Mouse (Mus musculus) layer of hippocampus, postnatal 14 days (tissue): ENCODE data around the gene Aqp9. TPM values are rescaled to one million over a fixed set of nuclear protein-coding genes. Genes with fewer than 3 reads are reported as not detected.
"Not testable (repeated sequence)": the region's sequence is repeated elsewhere in the genome, so short reads cannot be mapped to it uniquely, and the experiment has no call there.

ENCODE experiments used
- DNase-seq, 2 experiments: peaks; one replicate each; pipeline ENCODE4 v3.0.0; 2021 to 2022; ENCODE audit warnings: low spot score in 2 of 2, mixed read lengths in 1 of 2
- total RNA-seq, 2 experiments: library from RNA; stranded (reverse); gene quantifications; 2 replicates each; pipeline ENCODE4 v1.2.3; 2021

Aqp9 gene
- total RNA-seq, 2 experiments from 2014 or later, result 2.1 to 2.3 TPM

GRCm38 (mm10) chr9:71140205-71140604, 28.3 kb downstream of the Aqp9 start:
- no peak for DNase-seq

GRCm38 (mm10) chr9:71138936-71139335, 29.5 kb downstream of the Aqp9 start:
- DNase-seq, result no peak

GRCm38 (mm10) chr9:71137267-71137945, 31.1 kb downstream of the Aqp9 start:
- DNase-seq, result no peak

GRCm38 (mm10) chr9:71135073-71135472, 33.4 kb downstream of the Aqp9 start:
- DNase-seq, result no peak

GRCm38 (mm10) chr9:71133190-71133589, 35.3 kb downstream of the Aqp9 start:
- no peak for DNase-seq

GRCm38 (mm10) chr9:71131822-71132221, 36.7 kb downstream of the Aqp9 start:
- DNase-seq, result no peak

- peak; percentile 38 to 79 for DNase-seq
Observed at GRCm38 (mm10) chr9:71128911-71129310, 39.6 kb downstream of the Aqp9 start.

GRCm38 (mm10) chr9:71126205-71126604, 42.3 kb downstream of the Aqp9 start:
- DNase-seq, result peak in 1 of 2 experiments; percentile 49

GRCm38 (mm10) chr9:71123095-71123494, 45.4 kb downstream of the Aqp9 start:
- DNase-seq, result not testable (repeated sequence)

GRCm38 (mm10) chr9:71120924-71121323, 47.6 kb downstream of the Aqp9 start:
- no peak for DNase-seq

- no peak for DNase-seq
Observed at GRCm38 (mm10) chr9:71113166-71113565, 55.3 kb downstream of the Aqp9 start.

GRCm38 (mm10) chr9:71103521-71103920, 65.0 kb downstream of the Aqp9 start:
- no peak for DNase-seq

- no peak for DNase-seq
Observed at GRCm38 (mm10) chr9:71094066-71094465, 74.4 kb downstream of the Aqp9 start.

GRCm38 (mm10) chr9:71092038-71092437, 76.4 kb downstream of the Aqp9 start:
- DNase-seq, result peak in 1 of 2 experiments; percentile 68

GRCm38 (mm10) chr9:71079201-71079600, 89.3 kb downstream of the Aqp9 start:
- DNase-seq, result no peak

GRCm38 (mm10) chr9:71077251-71077825, 91.1 kb downstream of the Aqp9 start:
- DNase-seq, result peak in 1 of 2 experiments; percentile 40

GRCm38 (mm10) chr9:71076201-71076648, 92.3 kb downstream of the Aqp9 start:
- no peak for DNase-seq

GRCm38 (mm10) chr9:71073831-71074230, 94.7 kb downstream of the Aqp9 start:
- DNase-seq, result peak in 1 of 2 experiments; percentile 38

GRCm38 (mm10) chr9:71073076-71073475, 95.4 kb downstream of the Aqp9 start:
- no peak for DNase-seq

GRCm38 (mm10) chr9:71072502-71072901, 96.0 kb downstream of the Aqp9 start:
- no peak for DNase-seq

- no peak for DNase-seq
Observed at GRCm38 (mm10) chr9:71071581-71072330, 96.7 kb downstream of the Aqp9 start.

GRCm38 (mm10) chr9:71070628-71071027, 97.9 kb downstream of the Aqp9 start:
- no peak for DNase-seq
